Mouse (Mus musculus): ENCODE results near the gene Gm49380. TPM values are rescaled to one million over a fixed set of nuclear protein-coding genes. Genes with fewer than 3 reads are reported as not detected.

The Gm49380 gene
- polyA plus RNA-seq, 1 experiment from 2014 or later: 0.36 TPM

DNA sequence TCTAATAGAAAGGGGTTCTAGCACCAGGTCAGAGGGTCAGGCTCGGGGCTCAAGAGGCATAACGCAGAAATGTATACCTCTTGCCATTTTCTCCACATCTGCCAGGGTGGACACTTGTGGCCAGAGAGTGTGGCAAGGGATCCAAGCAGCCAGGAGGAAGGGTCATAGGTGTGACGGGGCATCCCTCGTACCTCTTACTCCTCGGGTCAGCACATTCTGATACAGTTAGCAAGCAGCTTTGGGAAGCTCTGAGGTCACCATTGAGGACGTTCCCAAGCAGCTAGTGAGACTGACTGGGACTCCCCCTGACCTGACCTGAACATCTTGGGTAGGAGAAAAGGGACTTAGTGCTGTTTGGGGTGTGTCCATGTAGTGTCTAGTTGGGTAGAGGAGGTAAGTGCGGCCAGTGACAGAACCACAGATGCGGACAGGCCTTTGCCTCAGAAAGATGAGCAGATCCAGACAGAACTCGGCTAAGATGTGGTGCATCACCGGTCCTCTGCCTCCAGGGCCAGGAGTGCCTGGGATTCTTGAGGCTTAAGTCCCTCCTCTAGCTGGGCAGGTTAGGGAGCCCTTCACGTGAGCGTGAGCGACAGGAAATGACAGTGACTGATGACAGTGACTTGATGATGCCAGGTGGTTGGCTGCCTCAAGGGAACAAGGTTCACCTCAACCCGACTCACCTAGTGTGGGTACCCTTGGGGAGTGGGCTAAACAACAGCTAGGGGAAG lies 43.0 kb downstream of the Gm49380 start:
- WGBS: 82% methylated on average over 14 of the region's 14 CpGs
- no peak overlapping the region for H3K9ac ChIP-seq (replicated peaks)
- H3K4me2 ChIP-seq (replicated peaks): no peak overlapping the region
- no peak overlapping the region for H3K4me3 ChIP-seq (replicated peaks)
- H3K9me3 ChIP-seq: no peaks in the 10 kb centered on the region
- H3K27me3 ChIP-seq: peaks cover 12% of the 10 kb centered on the region
- no peak for ATAC-seq
- no peaks in the 10 kb centered on the region for H3K36me3 ChIP-seq
- H3K27ac ChIP-seq: no peak overlapping the region
- peaks cover 38% of the 10 kb centered on the region for H3K4me1 ChIP-seq (replicated peaks)

DNA sequence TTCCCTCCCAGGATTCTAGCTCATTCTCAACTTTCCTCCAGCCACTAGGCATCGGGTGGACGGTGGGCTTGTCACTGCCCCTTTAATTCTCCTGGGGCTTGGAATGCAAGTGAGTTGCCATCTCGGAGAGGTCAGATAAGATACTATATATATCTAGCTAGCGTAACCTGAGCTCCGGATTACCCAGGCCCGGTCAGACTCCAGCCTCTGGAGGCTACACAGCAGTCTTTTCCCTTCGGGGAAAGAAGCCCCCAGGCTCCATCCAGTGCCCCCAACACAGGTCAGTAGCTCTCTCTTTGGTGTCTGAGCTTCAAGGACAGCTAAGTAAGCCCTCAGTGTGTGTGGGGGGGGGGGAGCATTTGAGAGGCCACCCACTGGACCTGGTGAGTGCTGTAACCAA lies 44.0 kb downstream of the Gm49380 start:
- H3K27ac ChIP-seq: no peak overlapping the region
- no peaks in the 10 kb centered on the region for H3K9me3 ChIP-seq
- H3K9ac ChIP-seq (replicated peaks): no peak overlapping the region
- no peak overlapping the region for H3K4me2 ChIP-seq (replicated peaks)
- peaks cover 12% of the 10 kb centered on the region for H3K27me3 ChIP-seq
- no peak overlapping the region for H3K4me3 ChIP-seq (replicated peaks)
- no peak for ATAC-seq
- H3K4me1 ChIP-seq (replicated peaks): peaks cover 38% of the 10 kb centered on the region
- H3K36me3 ChIP-seq: no peaks in the 10 kb centered on the region
- 22% methylated on average over 7 of the region's 7 CpGs for WGBS

DNA sequence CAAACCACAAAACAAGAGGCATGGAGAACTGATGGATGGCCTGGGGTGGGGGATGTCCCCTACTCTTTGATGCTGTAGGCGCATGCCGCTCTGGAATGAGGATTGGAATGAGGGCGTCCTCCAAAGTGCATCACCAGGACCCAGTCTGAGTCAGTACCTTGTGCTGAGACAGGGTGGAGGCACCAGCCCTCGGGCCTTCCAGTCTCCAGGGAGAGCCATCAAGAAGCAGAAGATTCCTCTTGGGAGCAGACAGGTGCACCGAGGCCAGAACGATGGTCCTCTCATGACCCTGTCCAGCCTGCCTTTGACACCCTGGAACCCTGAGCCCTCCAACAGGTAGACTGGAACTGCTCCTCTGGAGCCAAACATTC lies 45.4 kb downstream of the Gm49380 start:
- 91% methylated on average over 6 of the region's 6 CpGs for WGBS
- H3K36me3 ChIP-seq: no peaks in the 10 kb centered on the region
- H3K9me3 ChIP-seq: no peaks in the 10 kb centered on the region
- peaks cover 12% of the 10 kb centered on the region for H3K27me3 ChIP-seq
- H3K4me3 ChIP-seq (replicated peaks): no peak overlapping the region
- no peak overlapping the region for H3K9ac ChIP-seq (replicated peaks)
- H3K27ac ChIP-seq: no peak overlapping the region
- no peak overlapping the region for H3K4me2 ChIP-seq (replicated peaks)
- H3K4me1 ChIP-seq (replicated peaks): peaks cover 31% of the 10 kb centered on the region
- no peak for ATAC-seq

DNA sequence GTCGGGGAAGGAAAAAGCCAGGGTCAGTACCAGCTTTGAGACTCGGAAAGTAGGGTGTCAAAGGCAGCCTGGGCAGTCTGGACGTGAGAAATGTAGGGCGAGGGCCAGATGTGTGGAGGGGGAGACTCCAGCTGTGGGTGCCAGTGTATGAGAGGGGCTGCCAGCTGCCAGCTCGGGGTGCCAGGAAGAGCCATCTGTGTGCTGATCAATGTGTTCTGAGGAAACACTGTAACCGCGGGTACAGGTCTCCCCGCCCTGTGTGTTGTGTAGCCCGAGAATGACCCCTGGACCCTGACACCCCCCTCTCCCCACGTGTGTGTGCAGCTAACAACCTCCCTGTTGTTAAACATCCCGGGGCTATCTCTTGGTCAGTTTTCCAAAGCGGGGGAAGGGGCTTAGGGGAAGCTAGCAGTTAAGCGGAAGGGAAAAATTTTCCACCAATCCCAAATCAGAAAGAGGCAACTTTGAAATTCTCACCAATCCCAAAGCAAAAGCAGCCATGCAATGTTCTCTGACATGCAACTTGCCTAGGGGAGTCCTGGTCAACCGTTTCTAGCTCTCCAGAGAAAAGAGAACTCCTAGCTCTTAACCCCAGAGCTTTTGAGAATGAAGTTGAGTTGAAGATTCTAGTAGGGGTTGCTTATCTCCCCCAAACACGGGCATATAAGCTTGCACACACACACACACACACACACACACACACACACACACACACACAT lies 45.9 kb downstream of the Gm49380 start:
- Histone ChIP-seq H3K4me2 (replicated peaks) (peak overlapping the region; percentile 72), H3K27me3 (peaks cover 12% of the 10 kb centered on the region), H3K4me3 (replicated peaks) (peak overlapping the region; percentile 45), H3K27ac (no peak overlapping the region), H3K9ac (replicated peaks) (peak overlapping the region; percentile 61; the same call in 1 of the 2 replicates), H3K9me3 (no peaks in the 10 kb centered on the region), H3K36me3 (no peaks in the 10 kb centered on the region), H3K4me1 (replicated peaks) (peaks cover 25% of the 10 kb centered on the region)
- 9% methylated on average over 15 of the region's 15 CpGs for WGBS
- no peak; the same call in none of the 2 replicates for ATAC-seq

DNA sequence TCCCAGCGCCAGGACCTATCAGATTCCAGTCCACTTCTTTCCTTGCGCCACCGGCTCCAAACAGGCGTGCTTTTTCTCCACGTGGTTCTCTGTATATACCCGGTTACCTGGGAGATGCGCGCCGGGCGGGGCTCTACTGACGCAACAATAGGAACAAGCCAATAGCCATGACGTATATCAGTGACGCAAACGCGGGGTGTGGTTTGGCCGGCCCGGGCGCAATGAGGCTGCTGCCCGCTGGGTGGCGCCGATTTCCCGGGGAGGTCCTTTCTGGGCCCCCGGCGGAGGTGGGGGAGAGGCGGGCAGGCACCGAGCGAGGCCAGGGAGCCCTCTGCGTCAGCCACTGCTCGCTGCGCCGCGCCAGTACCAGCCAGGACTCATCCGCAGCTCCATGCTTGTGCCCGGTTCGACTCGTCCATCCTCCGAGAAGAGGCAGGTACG lies 46.5 kb downstream of the Gm49380 start, which contains the start of gene Usp2:
Gene Usp2 (plus strand): TSS at position 237 of the 441 bp plus-strand sequence.
- peak within 1 kb of the TSS; percentile 45 for H3K4me3 ChIP-seq (replicated peaks)
- peak within 1 kb of the TSS; percentile 61; the same call in 1 of the 2 replicates for H3K9ac ChIP-seq (replicated peaks)
- peak within 1 kb of the TSS; percentile 72 for H3K4me2 ChIP-seq (replicated peaks)
- under 1% methylated on average over 38 of the region's 38 CpGs for WGBS
- peak; percentile 97 for ATAC-seq
- peaks cover 12% of the 10 kb centered on the region for H3K27me3 ChIP-seq
- H3K4me1 ChIP-seq (replicated peaks): peaks cover 19% of the 10 kb centered on the region
- H3K27ac ChIP-seq: no peak within 1 kb of the TSS
- H3K36me3 ChIP-seq: no peaks in the 10 kb centered on the region
- H3K9me3 ChIP-seq: no peaks in the 10 kb centered on the region

DNA sequence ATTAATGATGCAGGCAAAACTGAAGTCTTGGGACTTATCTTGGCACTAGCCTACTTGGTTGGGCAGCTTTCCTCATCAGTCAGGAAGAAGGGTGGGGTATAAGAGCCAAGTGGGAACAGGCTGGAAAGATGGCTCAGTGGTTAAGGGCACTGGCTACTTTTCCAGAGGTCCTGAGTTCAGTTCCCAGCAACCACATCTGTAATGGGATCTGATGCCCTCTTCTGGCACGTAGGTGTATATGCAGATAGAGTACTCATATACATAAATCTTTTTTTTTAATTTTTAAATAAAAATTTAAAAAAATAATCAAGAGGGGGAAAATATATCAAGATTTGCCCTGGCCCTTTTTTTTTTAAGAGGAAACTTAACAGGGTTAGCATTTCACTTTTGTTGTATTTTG lies 48.1 kb downstream of the Gm49380 start:
- no peaks in the 10 kb centered on the region for H3K36me3 ChIP-seq
- H3K27ac ChIP-seq: no peak overlapping the region
- H3K9me3 ChIP-seq: no peaks in the 10 kb centered on the region
- 39% methylated on average over 1 of the region's 1 CpGs for WGBS
- no peak overlapping the region for H3K4me3 ChIP-seq (replicated peaks)
- H3K9ac ChIP-seq (replicated peaks): no peak overlapping the region
- peaks cover 5% of the 10 kb centered on the region for H3K27me3 ChIP-seq
- peaks cover 8% of the 10 kb centered on the region; the same call in 1 of the 2 replicates for H3K4me1 ChIP-seq (replicated peaks)
- no peak overlapping the region for H3K4me2 ChIP-seq (replicated peaks)
- ATAC-seq: no peak

DNA sequence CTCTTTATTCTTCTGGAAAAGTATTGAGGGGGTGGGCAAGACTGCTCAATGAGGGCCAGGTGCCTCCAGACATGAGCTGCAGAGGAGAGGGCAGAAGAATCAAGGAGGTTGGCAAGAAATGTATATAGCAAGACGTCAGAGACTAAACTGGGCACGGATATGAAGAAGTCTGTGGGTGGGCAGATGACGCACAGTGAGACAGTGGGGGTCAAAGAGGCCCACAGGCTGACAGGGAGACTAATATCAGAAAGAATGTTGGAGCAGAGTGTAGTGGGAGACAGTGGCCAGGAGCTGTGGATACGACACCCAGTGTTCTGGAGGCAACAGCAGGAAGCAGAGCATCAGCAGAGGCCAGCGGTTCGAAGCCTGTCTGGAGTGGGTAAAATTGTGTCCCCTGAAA lies 54.7 kb downstream of the Gm49380 start:
- no peak overlapping the region for H3K4me2 ChIP-seq (replicated peaks)
- no peaks in the 10 kb centered on the region for H3K9me3 ChIP-seq
- H3K27me3 ChIP-seq: no peaks in the 10 kb centered on the region
- H3K36me3 ChIP-seq: no peaks in the 10 kb centered on the region
- no peak overlapping the region for H3K9ac ChIP-seq (replicated peaks)
- 92% methylated on average over 6 of the region's 6 CpGs for WGBS
- no peak overlapping the region for H3K27ac ChIP-seq
- H3K4me1 ChIP-seq (replicated peaks): no peaks in the 10 kb centered on the region
- no peak for ATAC-seq
- H3K4me3 ChIP-seq (replicated peaks): no peak overlapping the region

DNA sequence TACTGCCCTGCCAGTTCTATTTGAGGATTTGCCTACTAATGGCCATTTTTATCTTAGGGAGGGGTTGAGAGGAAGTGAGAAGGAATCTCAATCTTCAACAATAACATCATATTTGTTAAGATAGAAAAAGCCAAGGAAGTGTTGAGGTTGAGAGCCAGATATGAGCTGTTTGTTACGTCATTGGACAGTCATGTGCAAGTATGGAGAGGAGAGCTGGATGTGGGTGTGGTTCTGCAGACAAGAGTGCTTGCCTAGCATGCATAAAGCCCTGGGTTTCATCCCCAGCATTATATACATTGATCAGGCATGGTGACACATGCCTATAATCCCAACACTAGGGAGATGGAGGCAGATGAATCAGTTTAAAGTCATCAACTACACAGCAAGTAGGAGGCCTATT lies 59.4 kb downstream of the Gm49380 start:
- H3K27me3 ChIP-seq: no peaks in the 10 kb centered on the region
- 79% methylated on average over 1 of the region's 1 CpGs for WGBS

DNA sequence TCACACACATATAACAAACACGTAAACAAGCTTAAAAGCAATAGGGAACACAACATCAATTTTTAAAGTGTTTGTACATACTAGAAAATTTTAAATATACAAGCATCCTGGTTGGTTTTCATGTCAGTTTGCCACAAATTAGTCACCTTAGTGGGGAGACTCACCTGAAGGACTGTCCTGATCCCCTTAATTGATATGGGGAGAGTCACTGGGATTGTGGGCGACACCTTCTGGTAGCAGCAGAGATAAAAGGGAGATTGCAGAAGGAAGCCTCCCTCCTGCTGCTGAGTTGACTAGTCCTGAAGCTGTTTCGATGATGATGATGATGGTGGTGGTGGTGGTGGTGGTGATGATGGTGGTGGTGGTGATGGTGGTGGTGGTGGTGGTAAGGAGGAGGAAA lies 60.4 kb downstream of the Gm49380 start:
- Histone ChIP-seq H3K9me3 (no peaks in the 10 kb centered on the region), H3K4me1 (replicated peaks) (no peaks in the 10 kb centered on the region), H3K27me3 (no peaks in the 10 kb centered on the region), H3K36me3 (no peaks in the 10 kb centered on the region), H3K4me3 (replicated peaks) (no peak overlapping the region), H3K27ac (no peak overlapping the region), H3K4me2 (replicated peaks) (no peak overlapping the region), H3K9ac (replicated peaks) (no peak overlapping the region)
- no peak for ATAC-seq
- WGBS: 68% methylated on average over 3 of the region's 3 CpGs

More for the DNA sequence above, 59.4 kb downstream of the Gm49380 start:
- H3K4me3 ChIP-seq (replicated peaks): no peak overlapping the region
- ATAC-seq: no peak
- H3K27ac ChIP-seq: no peak overlapping the region
- H3K9ac ChIP-seq (replicated peaks): no peak overlapping the region
- H3K36me3 ChIP-seq: no peaks in the 10 kb centered on the region
- H3K4me1 ChIP-seq (replicated peaks): no peaks in the 10 kb centered on the region
- H3K9me3 ChIP-seq: no peaks in the 10 kb centered on the region
- H3K4me2 ChIP-seq (replicated peaks): no peak overlapping the region

DNA sequence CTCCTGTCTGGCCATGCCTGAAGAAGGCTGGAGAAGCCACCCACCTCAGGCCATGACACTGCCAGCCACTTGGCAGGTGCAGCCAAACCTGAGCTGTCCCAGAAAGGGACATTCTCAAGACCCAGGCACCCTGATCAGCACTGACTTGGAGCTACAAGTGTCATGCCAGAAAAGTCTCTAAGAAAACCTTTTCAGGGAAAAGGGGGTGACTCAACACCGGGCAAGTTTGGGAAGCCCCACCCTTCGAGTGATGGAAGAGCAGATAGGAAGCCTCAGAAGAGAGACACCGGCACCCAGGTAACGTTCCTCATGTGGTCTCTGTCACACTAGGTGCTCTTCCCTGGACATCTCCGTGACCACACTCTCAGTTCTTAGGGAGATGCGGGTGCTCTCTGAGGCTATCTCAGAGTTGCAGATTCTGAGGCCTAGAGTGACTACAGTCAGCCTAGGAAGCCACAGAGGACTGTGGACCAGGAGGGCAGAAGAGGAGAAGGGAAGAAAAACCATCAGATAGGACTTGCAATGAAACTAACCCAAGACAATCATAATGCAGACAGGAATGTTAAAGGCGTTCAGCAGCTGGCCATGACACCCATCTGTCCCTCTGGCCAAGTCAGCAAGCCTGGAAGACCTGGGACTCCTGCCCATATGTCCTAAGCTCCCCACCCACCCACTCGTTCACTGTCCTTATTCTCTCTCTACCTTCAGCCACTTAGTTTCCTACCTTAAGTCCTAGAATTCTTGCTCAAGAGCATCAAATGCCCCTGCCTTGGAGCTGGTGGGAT lies 63.7 kb downstream of the Gm49380 start:
- H3K4me2 ChIP-seq (replicated peaks): no peak overlapping the region
- ATAC-seq: no peak
- no peak overlapping the region for H3K9ac ChIP-seq (replicated peaks)
- H3K4me3 ChIP-seq (replicated peaks): no peak overlapping the region
- H3K4me1 ChIP-seq (replicated peaks): no peaks in the 10 kb centered on the region
- H3K9me3 ChIP-seq: no peaks in the 10 kb centered on the region
- H3K36me3 ChIP-seq: no peaks in the 10 kb centered on the region
- peaks cover 20% of the 10 kb centered on the region for H3K27me3 ChIP-seq
- WGBS: 94% methylated on average over 8 of the region's 8 CpGs
- H3K27ac ChIP-seq: no peak overlapping the region

DNA sequence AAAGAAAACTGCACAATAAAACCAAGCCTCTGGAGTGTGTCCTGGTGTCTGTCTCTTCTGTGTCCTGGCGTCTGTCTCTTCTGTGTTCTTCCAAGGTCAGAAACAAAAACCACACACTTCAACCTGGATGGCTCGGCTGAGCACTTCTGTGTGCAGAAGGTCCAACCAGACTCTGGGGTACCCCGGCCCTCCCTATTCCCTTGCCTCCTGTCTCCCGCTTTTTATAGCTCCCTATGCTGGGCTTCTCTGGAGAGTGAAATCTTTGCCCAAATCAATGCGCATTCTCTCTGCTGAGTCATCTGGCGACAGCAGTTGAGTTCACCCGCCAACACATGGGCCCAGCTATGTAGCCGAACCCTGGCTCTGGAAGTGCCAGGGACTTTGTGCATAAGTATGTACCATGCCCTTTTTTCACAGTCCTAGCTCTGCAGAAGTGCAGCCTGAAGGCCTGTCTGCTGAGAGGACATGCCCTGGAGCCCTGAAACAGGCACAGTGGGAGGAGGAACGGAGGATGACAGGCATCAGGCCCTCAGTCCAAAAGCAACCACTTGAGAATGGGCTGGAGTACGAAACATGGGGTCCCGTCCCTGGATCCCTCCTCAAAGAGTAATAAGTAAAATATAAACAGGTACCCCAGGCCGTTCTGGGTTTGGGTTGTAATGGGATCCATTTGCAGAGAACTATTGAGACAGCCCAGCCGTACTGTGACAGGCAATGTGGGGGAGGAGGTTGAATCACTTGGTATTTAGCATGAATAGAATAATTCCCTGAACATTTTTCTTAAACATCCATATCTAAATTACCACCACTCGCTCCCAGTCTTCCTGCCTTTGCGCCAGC lies 64.5 kb downstream of the Gm49380 start:
- Histone ChIP-seq H3K9ac (replicated peaks) (no peak overlapping the region), H3K27ac (no peak overlapping the region), H3K4me1 (replicated peaks) (peaks cover 6% of the 10 kb centered on the region), H3K4me2 (replicated peaks) (no peak overlapping the region), H3K4me3 (replicated peaks) (no peak overlapping the region), H3K27me3 (peaks cover 28% of the 10 kb centered on the region), H3K9me3 (no peaks in the 10 kb centered on the region), H3K36me3 (no peaks in the 10 kb centered on the region)
- 83% methylated on average over 15 of the region's 15 CpGs for WGBS
- no peak for ATAC-seq

Data from midbrain, embryonic 13.5 days (tissue).